Mouse (Mus musculus) embryonic facial prominence, embryonic 12.5 days (tissue): ENCODE measurements around the gene Tnfrsf25. TPM values are rescaled to one million over a fixed set of nuclear protein-coding genes. Genes with fewer than 3 reads are reported as not detected.

ENCODE experiments used
- ATAC-seq: fragments of 200-750 bp; cut with Nextera tagmentation; 2 replicates; pipeline ENCODE4 v1.8.0; 2017; ENCODE audit not compliant: insufficient number of reproducible peaks, insufficient read depth, low FRiP score, low TSS enrichment
- H3K27ac ChIP-seq: fragments of 300-500 bp; sonication (generic); 2 replicates; pipeline ENCODE4 v1.5.1; 2016; ENCODE audit warnings: mild to moderate bottlenecking
- H3K27me3 ChIP-seq: fragments of 300-500 bp; sonication (generic); 2 replicates; pipeline ENCODE4 v1.6.1; 2016; ENCODE audit warnings: mild to moderate bottlenecking, moderate library complexity
- H3K36me3 ChIP-seq: fragments of 300-500 bp; sonication (generic); 2 replicates; pipeline ENCODE4 v1.6.1; 2016; ENCODE audit warnings: mild to moderate bottlenecking
- H3K4me1 ChIP-seq: fragments of 300-500 bp; sonication (generic); 2 replicates; pipeline ENCODE4 v1.6.1; 2016
- H3K4me2 ChIP-seq: fragments of 300-500 bp; sonication (generic); replicated peaks from 2 replicates; pipeline ENCODE4 v1.6.1; 2016; ENCODE audit warnings: mild to moderate bottlenecking, moderate library complexity
- H3K4me3 ChIP-seq: fragments of 300-500 bp; sonication (generic); 2 replicates; pipeline ENCODE4 v1.5.1; 2016; ENCODE audit warnings: mild to moderate bottlenecking
- H3K9ac ChIP-seq: fragments of 300-500 bp; sonication (generic); 2 replicates; pipeline ENCODE4 v1.6.1; 2016; ENCODE audit warnings: mild to moderate bottlenecking, moderate library complexity
- H3K9me3 ChIP-seq: fragments of 300-500 bp; sonication (generic); 2 replicates; pipeline ENCODE4 v1.6.1; 2016; ENCODE audit warnings: mild to moderate bottlenecking, moderate library complexity
- WGBS: fragments of 180-500 bp; shearing (Covaris S2); methylation state at CpG from one replicate; pipeline ENCODE4 v1.1.7; 2016; 5-methylcytosine and 5-hydroxymethylcytosine counted together
- polyA plus RNA-seq: library from polyadenylated mRNA; unstranded; fragments of >200 nt; fragmentation: Nextera tagmentation; extraction: Ambion mirVana; gene quantifications from 2 replicates; pipeline ENCODE4 v1.2.1, GENCODE M21; 2016

Tnfrsf25 gene
- polyA plus RNA-seq, 1 experiment from 2014 or later = 1.1 TPM

- Histone ChIP-seq H3K27me3 (peaks cover 12% of the 10 kb centered on the region), H3K4me3 (no peak overlapping the region), H3K36me3 (no peaks in the 10 kb centered on the region), H3K9ac (no peak overlapping the region), H3K27ac (no peak overlapping the region), H3K4me2 (no peak overlapping the region), H3K4me1 (no peaks in the 10 kb centered on the region; the same call in 1 of the 2 replicates), H3K9me3 (0 out of 2 replicates have a peak, but pooled peaks cover 3% of the 10 kb centered on the region)
- WGBS = 58% methylated on average over 8 of the region's 8 CpGs
- ATAC-seq = no peak
Measured at GRCm38 (mm10) chr4:152168052-152168451, 52.3 kb downstream of the Tnfrsf25 start.

- no peak overlapping the region for H3K9ac ChIP-seq
- no peak overlapping the region for H3K27ac ChIP-seq
- WGBS = 75% methylated on average over 7 of the region's 7 CpGs
- no peak overlapping the region for H3K4me3 ChIP-seq
- H3K27me3 ChIP-seq = peaks cover 11% of the 10 kb centered on the region
- no peaks in the 10 kb centered on the region for H3K9me3 ChIP-seq
- H3K4me1 ChIP-seq = no peaks in the 10 kb centered on the region; the same call in 1 of the 2 replicates
- no peaks in the 10 kb centered on the region for H3K36me3 ChIP-seq
- H3K4me2 ChIP-seq = no peak overlapping the region
- no peak for ATAC-seq
Measured at GRCm38 (mm10) chr4:152169103-152169502, 53.4 kb downstream of the Tnfrsf25 start.

Other genes with a start within 250 kb of the Tnfrsf25 start
- 78.2 and 86.6 TPM in 2 replicates for gene Dnajc11, start 182.2 kb upstream of the Tnfrsf25 start, polyA plus RNA-seq
- gene Thap3, start 126.9 kb upstream of the Tnfrsf25 start, polyA plus RNA-seq = 45.2 and 45.6 TPM in 2 replicates
- gene Phf13, start 119.7 kb upstream of the Tnfrsf25 start, polyA plus RNA-seq = 42.2 and 44.3 TPM in 2 replicates
- 13.0 and 13.5 TPM in 2 replicates for gene Klhl21, start 107.1 kb upstream of the Tnfrsf25 start, polyA plus RNA-seq
- gene Zbtb48, start 88.3 kb upstream of the Tnfrsf25 start, polyA plus RNA-seq = 25.3 and 30.2 TPM in 2 replicates
- 1.0 and 1.1 TPM in 2 replicates for gene Tas1r1, start 77.4 kb upstream of the Tnfrsf25 start, polyA plus RNA-seq
- 43.8 and 46.0 TPM in 2 replicates for gene Nol9, start 76.6 kb upstream of the Tnfrsf25 start, polyA plus RNA-seq
- gene Plekhg5, start 43.4 kb upstream of the Tnfrsf25 start, polyA plus RNA-seq = 17.8 and 19.0 TPM in 2 replicates
- gene Espn, start 36.4 kb downstream of the Tnfrsf25 start, polyA plus RNA-seq = 6.4 and 6.6 TPM in 2 replicates
- gene Hes2, start 42.9 kb downstream of the Tnfrsf25 start, polyA plus RNA-seq = 0.09 TPM in 1 of 2 replicates, not detected in the other
- 57.9 and 69.8 TPM in 2 replicates for gene Acot7, start 62.2 kb downstream of the Tnfrsf25 start, polyA plus RNA-seq
- 9.7 and 10.6 TPM in 2 replicates for gene Gpr153, start 158.3 kb downstream of the Tnfrsf25 start, polyA plus RNA-seq
- 0.09 TPM in 1 of 2 replicates, not detected in the other for gene Hes3, start 175.7 kb downstream of the Tnfrsf25 start, polyA plus RNA-seq
- 30.3 and 33.4 TPM in 2 replicates for gene Icmt, start 181.3 kb downstream of the Tnfrsf25 start, polyA plus RNA-seq
- gene Rnf207, start 203.1 kb downstream of the Tnfrsf25 start, polyA plus RNA-seq = 1.0 and 2.3 TPM in 2 replicates
- 395 and 396 TPM in 2 replicates for gene Rpl22, start 209.8 kb downstream of the Tnfrsf25 start, polyA plus RNA-seq
- 0.33 and 0.46 TPM in 2 replicates for gene Chd5, start 222.7 kb downstream of the Tnfrsf25 start, polyA plus RNA-seq